8 mouse cellular contexts compared by ENCODE assay signal in genomic region chr11:21994377-21995370, GRCm38 (mm10). TPM values are rescaled to one million over a fixed set of nuclear protein-coding genes. Genes with fewer than 3 reads are reported as not detected.
DNase-seq lines count a peak whose midpoint lies in the region; ATAC-seq lines count a peak whose summit lies in the region.

No protein-coding gene starts in this region.

- H3K27ac ChIP-seq in midbrain, embryonic 11.5 days (ENCODE audit: low read depth, low read length), result peak overlapping the region; percentile 86
- no peak overlapping the region for H3K27ac ChIP-seq in intestine, embryonic 15.5 days

- peaks cover 6% of the 10 kb centered on the region; the same call in 1 of the 2 replicates for H3K36me3 ChIP-seq in midbrain, embryonic 11.5 days (ENCODE audit: control insufficient read depth, insufficient read depth, low read length)
- no peaks in the 10 kb centered on the region for H3K36me3 ChIP-seq in intestine, embryonic 15.5 days

- H3K4me2 ChIP-seq in midbrain, embryonic 11.5 days, result peak overlapping the region; percentile 81
- no peak overlapping the region for H3K4me2 ChIP-seq in intestine, embryonic 15.5 days (replicated peaks)

- no peaks in the 10 kb centered on the region for H3K9me3 ChIP-seq in midbrain, embryonic 11.5 days (ENCODE audit: control insufficient read depth, low read length)
- no peaks in the 10 kb centered on the region for H3K9me3 ChIP-seq in intestine, embryonic 15.5 days

- 4% methylated on average over 34 of the region's 34 CpGs for WGBS in midbrain, embryonic 11.5 days
- WGBS in intestine, embryonic 15.5 days, result 2% methylated on average over 34 of the region's 34 CpGs

- peaks cover 37% of the 10 kb centered on the region for H3K4me1 ChIP-seq in midbrain, embryonic 11.5 days (ENCODE audit: control insufficient read depth, insufficient read depth, low read length)
- peaks cover 16% of the 10 kb centered on the region for H3K4me1 ChIP-seq in intestine, embryonic 15.5 days (replicated peaks)

- peaks cover 8% of the 10 kb centered on the region for H3K27me3 ChIP-seq in midbrain, embryonic 11.5 days (ENCODE audit: control insufficient read depth, insufficient read depth, low read length)
- H3K27me3 ChIP-seq in intestine, embryonic 15.5 days (replicated peaks), result peaks cover 73% of the 10 kb centered on the region

- H3K9ac ChIP-seq in midbrain, embryonic 11.5 days (ENCODE audit: low read length), result peak overlapping the region; percentile 97
- no peak overlapping the region for H3K9ac ChIP-seq in intestine, embryonic 15.5 days

- peak; percentile 60 to 62 for DNase-seq in cerebellum, postnatal 10 days
- no peak for DNase-seq in cerebellum, adult 9-10 months
- peak; percentile 25 to 41 for DNase-seq in layer of hippocampus, postnatal 10 days (ENCODE audit: low spot score in 2 of 2)
- DNase-seq in layer of hippocampus, adult 18-20 months (ENCODE audit: low spot score in 2 of 2), result no peak
- DNase-seq in embryo, embryonic 9.5 days (ENCODE audit: extremely low spot score), result peak; percentile 38
- DNase-seq in midbrain, embryonic 11.5 days (ENCODE audit: low spot score, missing footprints), result peak; percentile 97

- ATAC-seq in midbrain, embryonic 11.5 days (ENCODE audit: low FRiP score), result no peak
- ATAC-seq in intestine, embryonic 15.5 days, result no peak
- ATAC-seq in erythroblast, adult 5-6 weeks (replicated peaks; ENCODE audit: low FRiP score, poor library complexity, severe bottlenecking), result no peak

- H3K4me3 ChIP-seq in midbrain, embryonic 11.5 days (ENCODE audit: low read depth, low read length), result peak overlapping the region; percentile 89
- no peak overlapping the region for H3K4me3 ChIP-seq in intestine, embryonic 15.5 days (replicated peaks)

RNA-seq across cellular contexts. Expression of gene Otx1, which starts 8.0 kb away (rescaled TPM):
- 1 to 10 TPM; 4.8 to 5.3 TPM for total RNA-seq in layer of hippocampus, postnatal 10 days (2021)
- 1 to 10 TPM; 3.2 to 4.6 TPM for total RNA-seq in layer of hippocampus, adult 18-20 months (2021)
- 40.6 and 43.7 TPM in 2 replicates for polyA plus RNA-seq in midbrain, embryonic 11.5 days (2014; fragmentation: Nextera tagmentation; extraction: Ambion mirVana)
- polyA plus RNA-seq in intestine, embryonic 15.5 days (2015; fragmentation: Nextera tagmentation; extraction: Ambion mirVana), result not detected in 2 replicates
- not detected in 2 replicates for total RNA-seq in erythroblast, adult 5-6 weeks (2015; ENCODE audit: low replicate concordance)
- total RNA-seq in erythroblast, adult 5-6 weeks (2017; ENCODE audit: low replicate concordance), result not detected in 2 replicates

Comparison
In these comparisons a context has a peak if more than half of its experiments do, and no peak if none do; other contexts are left out.
1. DNase-seq: peak in cerebellum, postnatal 10 days (2 of 2), layer of hippocampus, postnatal 10 days (2 of 2), embryo, embryonic 9.5 days (single experiment) and midbrain, embryonic 11.5 days (single experiment); none in cerebellum, adult 9-10 months (single experiment) and layer of hippocampus, adult 18-20 months (0 of 2).
2. RNA of gene Otx1, which starts 8.0 kb away (total RNA-seq): 4.8 to 5.3 TPM in layer of hippocampus, postnatal 10 days and 3.2 to 4.6 TPM in layer of hippocampus, adult 18-20 months; not detected in erythroblast, adult 5-6 weeks; every median in the first group is over 4 times any median in the second.